In genomic region chr8:71474785-71475701, GRCm38 (mm10) we compare ENCODE assay signal across 10 mouse cellular contexts. TPM values are rescaled to one million over a fixed set of nuclear protein-coding genes. Genes with fewer than 3 reads are reported as not detected.
DNase-seq lines count a peak whose midpoint lies in the region; ATAC-seq and TF ChIP-seq lines count a peak whose summit lies in the region.
"Had no signal": no experiment of that assay in that cellular context is flagged by ENCODE, and none has a peak within 500 bp of the region (broad histone marks: within the 10 kb centered on the region; RNA-seq: fewer than 3 reads in every experiment).

No protein-coding gene starts in this region.

- 90% methylated on average over 25 of the region's 25 CpGs for WGBS in embryonic facial prominence, embryonic 15.5 days
- 88% methylated on average over 25 of the region's 25 CpGs for WGBS in midbrain, embryonic 12.5 days

- no peaks in the 10 kb centered on the region for H3K9me3 ChIP-seq in embryonic facial prominence, embryonic 15.5 days (replicated peaks)
- H3K9me3 ChIP-seq in midbrain, embryonic 12.5 days, result no peaks in the 10 kb centered on the region

- no peak for ATAC-seq in embryonic facial prominence, embryonic 15.5 days (ENCODE audit: insufficient number of reproducible peaks, low FRiP score, low TSS enrichment, low read depth)
- no peak for ATAC-seq in midbrain, embryonic 12.5 days (ENCODE audit: low FRiP score, low read depth)
- no peak for ATAC-seq in frontal cortex, adult (ENCODE audit: low TSS enrichment)

- 0 out of 2 replicates have a peak overlapping the region, but pooled peaks have one; percentile 88 for H3K27ac ChIP-seq in left cerebral cortex, adult 2 months
- peak overlapping the region; percentile 89; the same call in 1 of the 2 replicates for H3K27ac ChIP-seq in embryonic facial prominence, embryonic 15.5 days (replicated peaks)
- H3K27ac ChIP-seq in midbrain, embryonic 12.5 days (replicated peaks), result peak overlapping the region; percentile 15; the same call in 1 of the 2 replicates

- intact Hi-C loops in left cerebral cortex, adult 2 months (cut with DNase I), result no loop called here
- intact Hi-C loops in left cerebral cortex, postnatal 14 days (cut with DNase I), result no loop called here

- H3K4me3 ChIP-seq in left cerebral cortex, adult 2 months, result no peak overlapping the region
- no peak overlapping the region for H3K4me3 ChIP-seq in embryonic facial prominence, embryonic 15.5 days (replicated peaks)
- H3K4me3 ChIP-seq in midbrain, embryonic 12.5 days, result no peak overlapping the region

- H3K27me3 ChIP-seq in embryonic facial prominence, embryonic 15.5 days, result no peaks in the 10 kb centered on the region
- H3K27me3 ChIP-seq in midbrain, embryonic 12.5 days, result peaks cover 10% of the 10 kb centered on the region

- H3K36me3 ChIP-seq in embryonic facial prominence, embryonic 15.5 days, result peaks cover 61% of the 10 kb centered on the region
- peaks cover 63% of the 10 kb centered on the region for H3K36me3 ChIP-seq in midbrain, embryonic 12.5 days

- TF ChIP-seq CTCF in left cerebral cortex, adult 2 months (IDR thresholded peaks at IDR 0.05), result no peak

- no peak overlapping the region for H3K4me2 ChIP-seq in embryonic facial prominence, embryonic 15.5 days (replicated peaks)
- no peak overlapping the region for H3K4me2 ChIP-seq in midbrain, embryonic 12.5 days (replicated peaks)

- peaks cover 30% of the 10 kb centered on the region for H3K4me1 ChIP-seq in embryonic facial prominence, embryonic 15.5 days
- H3K4me1 ChIP-seq in midbrain, embryonic 12.5 days, result peaks cover 28% of the 10 kb centered on the region

- H3K9ac ChIP-seq in embryonic facial prominence, embryonic 15.5 days, result 0 out of 2 replicates have a peak overlapping the region, but pooled peaks have one; percentile 37
- H3K9ac ChIP-seq in midbrain, embryonic 12.5 days (replicated peaks), result no peak overlapping the region; the same call in 1 of the 2 replicates

- DNase-seq in cerebellum, adult 11 months, result peak; percentile 66
- no peak for DNase-seq in cerebellum, adult 8-10 months
- DNase-seq in left cerebral cortex, adult 2 months (ENCODE audit: extremely low spot score in 1 of 2, low spot score in 2 of 2), result no peak
- DNase-seq in left cerebral cortex, postnatal 14 days (ENCODE audit: low spot score in 2 of 2), result no peak
- DNase-seq in thymus, postnatal 4 days, result no peak
- DNase-seq: lung, postnatal 36 days; right cerebral cortex, adult 18-20 months had no signal

RNA-seq across cellular contexts. Expression of gene Dda1, which starts 6.0 kb away (rescaled TPM):
- 10 to 100 TPM; 75.0 to 87.0 TPM for total RNA-seq in left cerebral cortex, adult 2 months (2021)
- total RNA-seq in left cerebral cortex, postnatal 14 days (2021), result 100 to 1,000 TPM in 1 of 2 experiments, 10 to 100 TPM in 1; 96.0 to 106 TPM
- polyA plus RNA-seq in embryonic facial prominence, embryonic 15.5 days (2015; fragmentation: Nextera tagmentation; extraction: Ambion mirVana), result 105 and 112 TPM in 2 replicates
- 145 and 152 TPM in 2 replicates for polyA plus RNA-seq in midbrain, embryonic 12.5 days (2016; fragmentation: Nextera tagmentation; extraction: Ambion mirVana)

RNA-seq across cellular contexts. Expression of gene Mrpl34, which starts 10.3 kb away (rescaled TPM):
- total RNA-seq in left cerebral cortex, adult 2 months (2021), result 10 to 100 TPM; 49.2 to 57.1 TPM
- total RNA-seq in left cerebral cortex, postnatal 14 days (2021), result 10 to 100 TPM; 75.5 to 79.8 TPM
- polyA plus RNA-seq in embryonic facial prominence, embryonic 15.5 days (2015; fragmentation: Nextera tagmentation; extraction: Ambion mirVana), result 115 and 122 TPM in 2 replicates
- polyA plus RNA-seq in midbrain, embryonic 12.5 days (2016; fragmentation: Nextera tagmentation; extraction: Ambion mirVana), result 235 and 245 TPM in 2 replicates

RNA-seq across cellular contexts. Expression of gene Ano8, which starts 10.7 kb away (rescaled TPM):
- total RNA-seq in left cerebral cortex, adult 2 months (2021), result 10 to 100 TPM; 62.5 to 64.0 TPM
- 10 to 100 TPM; 68.7 to 74.9 TPM for total RNA-seq in left cerebral cortex, postnatal 14 days (2021)
- polyA plus RNA-seq in embryonic facial prominence, embryonic 15.5 days (2015; fragmentation: Nextera tagmentation; extraction: Ambion mirVana), result 3.0 and 3.7 TPM in 2 replicates
- 14.2 and 18.7 TPM in 2 replicates for polyA plus RNA-seq in midbrain, embryonic 12.5 days (2016; fragmentation: Nextera tagmentation; extraction: Ambion mirVana)

RNA-seq across cellular contexts. Expression of gene Abhd8, which starts 11.6 kb away (rescaled TPM):
- 100 to 1,000 TPM; 302 to 335 TPM for total RNA-seq in left cerebral cortex, adult 2 months (2021)
- 100 to 1,000 TPM; 225 to 230 TPM for total RNA-seq in left cerebral cortex, postnatal 14 days (2021)
- 73.2 and 77.0 TPM in 2 replicates for polyA plus RNA-seq in embryonic facial prominence, embryonic 15.5 days (2015; fragmentation: Nextera tagmentation; extraction: Ambion mirVana)
- polyA plus RNA-seq in midbrain, embryonic 12.5 days (2016; fragmentation: Nextera tagmentation; extraction: Ambion mirVana), result 109 and 111 TPM in 2 replicates

RNA-seq across cellular contexts. Expression of gene Gtpbp3, which starts 12.9 kb away (rescaled TPM):
- 10 to 100 TPM; 33.0 to 37.4 TPM for total RNA-seq in left cerebral cortex, adult 2 months (2021)
- 10 to 100 TPM; 29.8 to 30.8 TPM for total RNA-seq in left cerebral cortex, postnatal 14 days (2021)
- polyA plus RNA-seq in embryonic facial prominence, embryonic 15.5 days (2015; fragmentation: Nextera tagmentation; extraction: Ambion mirVana), result 15.9 and 17.3 TPM in 2 replicates
- polyA plus RNA-seq in midbrain, embryonic 12.5 days (2016; fragmentation: Nextera tagmentation; extraction: Ambion mirVana), result 15.5 and 18.3 TPM in 2 replicates

Comparison
In these comparisons a context has a peak if more than half of its experiments do, and no peak if none do; other contexts are left out.
1. H3K27ac ChIP-seq: peak in every context shown above with its lines; median percentile 89 in embryonic facial prominence, embryonic 15.5 days; 88 in left cerebral cortex, adult 2 months; 15 in midbrain, embryonic 12.5 days.